Mouse (Mus musculus) naive thymus-derived CD4-positive, alpha-beta T cell, adult 2 months (primary cell): ENCODE data around the gene Uba3.

Source experiments
- DNase-seq: peaks from one replicate; pipeline ENCODE4 v3.0.0-alpha.2; 2011; ENCODE audit warnings: low read depth

Uba3 gene

GRCm38 (mm10) chr6:97205439-97205885, at the start of gene Uba3:
Gene Uba3, minus strand, starts transcription at chr6:97205647.
- DNase-seq = peak; percentile 100

GRCm38 (mm10) chr6:97252711-97253221, 47.3 kb upstream of the Uba3 start, which contains the start of gene Lmod3:
Gene Lmod3, minus strand, starts transcription at chr6:97252759.
- no peak for DNase-seq

- no peak for DNase-seq
Observed at GRCm38 (mm10) chr6:97252086-97252485, 46.6 kb upstream of the Uba3 start.

- peak; percentile 84 for DNase-seq
Observed at GRCm38 (mm10) chr6:97250966-97251365, 45.5 kb upstream of the Uba3 start.

GRCm38 (mm10) chr6:97245200-97245599, 39.8 kb upstream of the Uba3 start:
- DNase-seq = no peak

DNA sequence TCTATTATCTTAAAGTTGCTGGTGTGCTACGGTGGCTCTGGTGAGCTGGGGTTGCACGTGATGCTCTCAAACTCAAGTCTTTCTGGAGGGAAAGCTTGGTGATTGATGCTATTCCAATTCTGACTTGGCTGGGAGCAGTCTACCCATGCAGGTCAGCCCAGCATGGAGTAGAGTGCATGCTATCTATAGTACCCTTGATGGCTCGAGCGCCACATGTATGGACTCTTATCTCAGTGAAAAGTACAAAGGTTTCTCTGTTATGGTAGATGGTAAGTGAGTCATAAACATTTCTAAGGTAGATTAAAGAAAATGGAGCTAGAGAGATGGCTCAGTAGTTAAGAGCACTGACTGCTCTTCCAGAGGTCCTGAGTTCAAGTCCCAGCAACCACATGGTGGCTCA, 37.1 kb upstream of the Uba3 start:
- DNase-seq = no peak

- DNase-seq = no peak
Observed at GRCm38 (mm10) chr6:97240092-97240491, 34.6 kb upstream of the Uba3 start.

- no peak for DNase-seq
Observed at GRCm38 (mm10) chr6:97239360-97239759, 33.9 kb upstream of the Uba3 start.

- no peak for DNase-seq
Observed at GRCm38 (mm10) chr6:97236088-97236487, 30.6 kb upstream of the Uba3 start.

DNA sequence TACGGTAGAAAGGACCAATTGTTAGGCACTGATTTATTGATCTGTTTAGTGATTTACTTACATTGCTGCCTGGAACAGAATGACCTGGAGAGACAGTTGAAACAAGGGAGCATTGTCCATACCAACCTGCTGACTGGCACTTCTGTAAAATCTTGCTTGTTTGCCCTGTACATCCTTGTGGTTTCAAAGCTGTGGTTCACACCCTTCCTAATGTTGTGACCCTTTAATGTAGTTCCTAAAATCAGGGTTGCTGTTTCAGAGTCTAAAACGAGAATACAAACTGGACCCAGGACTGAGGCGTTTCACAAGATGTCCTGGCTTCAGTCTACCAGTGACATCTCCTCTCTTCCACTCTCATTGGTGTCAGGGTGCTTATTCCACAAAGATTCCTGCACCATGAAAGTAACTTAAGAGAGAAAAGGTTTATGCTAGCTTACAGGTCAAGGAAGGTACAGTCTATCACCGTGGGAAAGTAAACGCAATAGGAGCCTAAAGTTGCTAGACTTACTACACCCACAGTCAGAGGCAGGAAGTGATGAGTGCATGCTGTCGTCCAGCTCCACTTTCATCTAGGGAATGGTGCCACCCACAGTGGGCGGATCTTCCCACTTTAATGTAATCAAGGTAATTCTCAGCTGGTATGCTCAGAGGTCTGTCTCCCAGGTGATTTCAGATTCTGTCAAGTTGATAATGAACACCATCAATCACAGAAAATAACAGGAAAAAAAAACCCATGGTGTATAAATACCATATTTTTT, 29.6 kb upstream of the Uba3 start:
- peak; percentile 50 for DNase-seq

DNA sequence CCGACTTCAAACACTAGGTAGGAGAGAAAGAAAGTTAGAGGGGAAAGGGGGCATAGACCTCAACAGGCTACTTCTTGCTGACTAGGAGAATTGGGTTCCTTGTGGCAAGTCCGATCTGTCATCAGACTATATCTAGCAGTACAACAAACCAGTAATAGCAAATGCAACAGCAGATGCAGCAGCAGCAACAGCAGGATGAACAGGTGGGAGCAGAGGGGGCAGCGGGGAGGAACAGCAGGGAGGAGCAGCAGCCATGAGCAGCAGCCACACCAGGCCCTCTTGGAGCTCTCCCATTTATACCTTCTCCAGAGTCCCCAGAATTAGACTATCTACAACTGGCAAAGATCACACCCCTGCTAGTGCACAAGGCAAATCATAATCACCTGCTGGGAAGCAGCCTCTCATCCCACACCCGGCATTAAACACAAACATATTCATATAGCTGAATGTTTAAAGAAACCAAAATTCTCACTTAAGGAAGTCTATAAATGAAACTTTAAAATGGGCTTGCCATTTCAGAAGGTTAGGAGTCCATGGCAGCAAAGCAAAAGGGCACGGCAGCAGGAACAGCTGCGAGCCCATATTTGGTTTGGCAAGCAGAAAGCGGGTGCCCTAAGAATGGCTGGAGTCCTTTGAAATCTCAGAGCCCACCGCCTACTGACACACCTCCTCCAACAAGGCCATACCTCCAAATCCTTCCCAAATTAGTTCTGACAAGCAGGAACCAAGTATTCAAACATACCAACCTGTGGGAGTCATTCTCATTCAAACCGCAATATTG, 21.8 kb upstream of the Uba3 start:
- no peak for DNase-seq

GRCm38 (mm10) chr6:97226083-97226491, 20.6 kb upstream of the Uba3 start:
- DNase-seq = no peak

DNA sequence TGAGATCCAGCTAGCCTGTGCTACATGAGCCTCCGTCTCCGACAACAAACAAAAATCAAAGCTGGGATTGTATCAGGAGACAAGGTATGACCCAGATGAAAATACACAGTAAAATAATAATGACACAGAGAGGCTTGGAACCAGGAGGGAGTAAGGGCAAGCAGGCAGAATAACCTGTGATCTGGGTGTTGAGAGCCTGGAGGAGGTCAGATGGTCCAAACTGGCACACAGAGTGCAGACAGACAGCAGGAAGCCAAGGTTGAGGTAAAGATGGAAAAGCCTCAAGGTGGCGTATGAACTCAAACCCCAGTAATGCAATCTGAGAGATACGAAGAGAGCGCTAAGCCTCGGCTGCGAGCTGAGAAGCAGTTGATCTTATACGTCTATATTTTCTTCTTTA, 19.1 kb upstream of the Uba3 start:
- DNase-seq = peak; percentile 44

GRCm38 (mm10) chr6:97223566-97223965, 18.1 kb upstream of the Uba3 start:
- DNase-seq = no peak

- DNase-seq = peak; percentile 54
Observed at GRCm38 (mm10) chr6:97222931-97223467, 17.6 kb upstream of the Uba3 start.

- peak; percentile 41 for DNase-seq
Observed at GRCm38 (mm10) chr6:97222321-97222720, 16.9 kb upstream of the Uba3 start.

GRCm38 (mm10) chr6:97221205-97222025, 16.0 kb upstream of the Uba3 start:
- peak; percentile 60 for DNase-seq

GRCm38 (mm10) chr6:97220672-97221071, 15.2 kb upstream of the Uba3 start:
- no peak for DNase-seq

- DNase-seq = no peak
Observed at GRCm38 (mm10) chr6:97216154-97216821, 10.8 kb upstream of the Uba3 start.

DNA sequence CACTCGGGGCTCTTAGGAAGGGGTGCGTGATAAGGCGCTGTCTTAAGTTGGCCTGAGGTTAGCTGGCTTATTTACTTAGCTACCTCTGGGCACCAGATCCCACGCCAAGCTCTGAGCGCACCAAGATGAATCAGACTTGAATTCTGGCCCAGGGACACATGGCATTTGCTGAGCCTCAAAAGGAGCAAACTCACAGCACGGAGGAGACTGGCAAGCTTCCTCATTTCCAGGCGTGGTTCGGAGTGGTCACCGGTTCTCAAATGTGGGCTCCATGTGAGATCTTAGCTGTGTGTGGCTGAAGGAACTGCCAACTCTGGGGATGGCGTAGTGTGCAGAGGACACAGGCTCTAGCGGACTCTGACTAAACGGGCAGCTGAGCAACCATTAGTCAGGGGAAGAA, 6.5 kb upstream of the Uba3 start:
- no peak for DNase-seq

- DNase-seq = peak; percentile 71
Observed at GRCm38 (mm10) chr6:97210962-97211601, 5.6 kb upstream of the Uba3 start.
